Mouse (Mus musculus): ENCODE data around the gene Traf4. TPM values are rescaled to one million over a fixed set of nuclear protein-coding genes. Genes with fewer than 3 reads are reported as not detected.
A peak's percentile ranks its signal among the peaks of the same experiment; 100 is the strongest.

The Traf4 gene
- polyA plus RNA-seq, 1 experiment from 2014 or later = 79.7 TPM

DNA sequence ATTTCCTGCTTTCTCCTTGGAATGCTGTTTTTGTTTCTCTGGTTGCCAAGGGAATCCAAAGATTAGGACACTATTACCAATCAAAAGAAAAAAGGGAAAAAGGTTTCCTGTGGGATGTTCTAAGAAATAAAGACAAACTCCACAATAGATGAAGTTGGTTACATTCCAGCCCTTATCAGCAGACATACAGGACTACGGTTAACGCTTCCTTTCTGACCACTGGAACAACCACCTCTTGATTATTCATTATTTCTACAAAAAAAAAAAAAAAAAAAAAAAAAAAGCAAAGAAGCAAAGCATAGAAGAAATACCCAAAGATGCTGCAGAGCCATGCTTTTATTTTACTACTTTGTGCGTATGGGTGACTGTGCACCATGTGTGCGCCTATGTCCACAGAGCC, 42.6 kb downstream of the Traf4 start:
- H3K4me1 ChIP-seq (ENCODE audit: control insufficient read depth, insufficient read depth, low read length) = no peaks in the 10 kb centered on the region
- H3K9me3 ChIP-seq (ENCODE audit: control insufficient read depth, low read length) = no peaks in the 10 kb centered on the region
- no peak overlapping the region for H3K27ac ChIP-seq (ENCODE audit: low read depth, low read length)
- no peak overlapping the region for H3K4me2 ChIP-seq
- no peaks in the 10 kb centered on the region for H3K27me3 ChIP-seq (ENCODE audit: control insufficient read depth, insufficient read depth, low read length)
- H3K9ac ChIP-seq (ENCODE audit: low read length) = no peak overlapping the region
- ATAC-seq (ENCODE audit: low FRiP score) (no peak), DNase-seq (ENCODE audit: low spot score, missing footprints) (no peak)
- whole genome bisulfite sequencing = 95% methylated on average over 4 of the region's 4 CpGs
- H3K4me3 ChIP-seq (ENCODE audit: low read depth, low read length) = no peak overlapping the region
- H3K36me3 ChIP-seq (ENCODE audit: control insufficient read depth, insufficient read depth, low read length) = no peaks in the 10 kb centered on the region

DNA sequence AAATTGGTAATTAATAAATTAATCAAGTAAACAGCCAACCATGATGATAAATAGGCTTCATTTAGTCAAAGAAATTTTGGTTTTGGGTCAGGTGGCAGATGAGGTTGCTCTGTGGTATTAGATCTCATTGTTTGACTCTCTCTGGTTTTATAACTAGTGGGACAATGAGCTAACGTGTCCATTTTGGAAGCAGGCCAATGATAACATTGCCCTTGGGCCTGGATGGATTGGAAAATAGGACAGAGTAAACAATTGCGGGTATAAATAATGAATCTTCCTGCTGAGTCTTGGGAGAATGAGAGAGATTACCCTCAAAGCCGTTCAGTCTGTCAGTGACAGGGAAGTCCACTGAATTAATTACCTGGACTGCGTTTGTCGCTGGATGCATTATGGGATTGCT, 44.2 kb downstream of the Traf4 start:
- H3K9ac ChIP-seq (ENCODE audit: low read length) = no peak overlapping the region
- no peaks in the 10 kb centered on the region for H3K36me3 ChIP-seq (ENCODE audit: control insufficient read depth, insufficient read depth, low read length)
- WGBS = 73% methylated on average over 5 of the region's 5 CpGs
- peaks cover 1% of the 10 kb centered on the region; the same call in 1 of the 2 replicates for H3K4me1 ChIP-seq (ENCODE audit: control insufficient read depth, insufficient read depth, low read length)
- H3K4me3 ChIP-seq (ENCODE audit: low read depth, low read length) = no peak overlapping the region
- no peaks in the 10 kb centered on the region for H3K27me3 ChIP-seq (ENCODE audit: control insufficient read depth, insufficient read depth, low read length)
- DNase-seq (ENCODE audit: low spot score, missing footprints) (no peak), ATAC-seq (ENCODE audit: low FRiP score) (no peak)
- no peak overlapping the region for H3K27ac ChIP-seq (ENCODE audit: low read depth, low read length)
- no peak overlapping the region for H3K4me2 ChIP-seq
- H3K9me3 ChIP-seq (ENCODE audit: control insufficient read depth, low read length) = no peaks in the 10 kb centered on the region

DNA sequence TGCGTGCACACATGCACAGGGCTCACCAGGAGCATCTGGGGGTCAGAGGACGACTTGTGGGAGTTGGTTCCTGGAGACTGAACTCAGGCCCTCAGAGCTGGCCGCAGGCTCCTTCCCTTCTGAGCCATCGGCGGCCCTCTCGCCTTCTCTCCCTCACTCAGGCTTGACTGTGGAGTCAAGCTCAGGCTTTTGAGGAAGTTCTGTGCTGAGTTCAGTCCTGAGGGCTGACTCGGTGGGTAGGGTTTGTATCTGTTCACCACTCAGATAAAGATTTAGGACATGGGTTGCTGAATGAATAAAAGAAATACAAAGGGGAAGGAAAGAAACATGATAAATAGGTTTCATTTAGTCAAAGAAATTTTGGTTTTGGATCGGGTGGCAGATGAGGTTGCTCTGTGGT, 45.5 kb downstream of the Traf4 start:
- Histone ChIP-seq H3K4me2 (no peak overlapping the region), H3K4me1 (ENCODE audit: control insufficient read depth, insufficient read depth, low read length) (peaks cover 6% of the 10 kb centered on the region), H3K9me3 (ENCODE audit: control insufficient read depth, low read length) (no peaks in the 10 kb centered on the region), H3K27me3 (ENCODE audit: control insufficient read depth, insufficient read depth, low read length) (no peaks in the 10 kb centered on the region), H3K9ac (ENCODE audit: low read length) (no peak overlapping the region), H3K27ac (ENCODE audit: low read depth, low read length) (no peak overlapping the region), H3K4me3 (ENCODE audit: low read depth, low read length) (no peak overlapping the region), H3K36me3 (ENCODE audit: control insufficient read depth, insufficient read depth, low read length) (no peaks in the 10 kb centered on the region)
- WGBS = 86% methylated on average over 8 of the region's 8 CpGs
- DNase-seq (ENCODE audit: low spot score, missing footprints) = no peak
- ATAC-seq (ENCODE audit: low FRiP score) = no peak

DNA sequence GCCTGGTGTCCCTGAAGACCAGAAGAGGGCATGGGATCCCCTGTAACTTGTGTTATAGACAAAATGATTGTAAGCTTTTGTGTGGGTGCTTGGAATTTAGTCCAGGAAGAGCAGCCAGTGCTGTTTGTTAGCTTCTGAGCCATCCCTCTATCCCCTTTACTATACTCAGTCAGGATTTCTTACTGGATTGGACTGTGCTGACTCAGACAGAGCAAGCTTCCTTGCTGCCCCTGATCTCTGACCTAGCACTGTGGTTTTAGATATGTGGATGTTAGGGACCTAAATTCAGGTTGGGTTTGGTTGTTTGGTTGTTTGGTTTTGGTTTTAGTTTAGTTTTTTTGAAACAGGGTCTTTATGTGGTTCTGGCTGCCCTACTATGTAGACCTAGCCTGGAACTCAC, 46.9 kb downstream of the Traf4 start:
- ATAC-seq (ENCODE audit: low FRiP score) (no peak), DNase-seq (ENCODE audit: low spot score, missing footprints) (no peak)
- Histone ChIP-seq H3K4me1 (ENCODE audit: control insufficient read depth, insufficient read depth, low read length) (peaks cover 17% of the 10 kb centered on the region), H3K36me3 (ENCODE audit: control insufficient read depth, insufficient read depth, low read length) (no peaks in the 10 kb centered on the region), H3K9ac (ENCODE audit: low read length) (no peak overlapping the region), H3K4me2 (no peak overlapping the region), H3K9me3 (ENCODE audit: control insufficient read depth, low read length) (no peaks in the 10 kb centered on the region), H3K27ac (ENCODE audit: low read depth, low read length) (no peak overlapping the region), H3K4me3 (ENCODE audit: low read depth, low read length) (no peak overlapping the region), H3K27me3 (ENCODE audit: control insufficient read depth, insufficient read depth, low read length) (no peaks in the 10 kb centered on the region)

DNA sequence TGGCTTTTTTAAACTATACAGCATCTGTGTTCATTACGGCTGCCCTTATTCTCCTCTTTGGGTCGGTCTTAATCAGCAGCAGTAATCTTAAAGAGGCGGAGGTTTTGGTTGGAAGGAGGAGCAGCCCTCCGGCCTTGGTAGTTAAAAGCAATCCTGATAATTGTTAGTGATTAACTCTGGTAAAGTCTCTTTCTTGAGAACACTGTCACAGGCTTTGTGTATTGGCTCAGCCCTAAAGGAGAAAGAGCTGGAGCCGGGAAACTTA, 49.3 kb downstream of the Traf4 start:
- Histone ChIP-seq H3K4me1 (ENCODE audit: control insufficient read depth, insufficient read depth, low read length) (peaks cover 18% of the 10 kb centered on the region), H3K9me3 (ENCODE audit: control insufficient read depth, low read length) (no peaks in the 10 kb centered on the region), H3K9ac (ENCODE audit: low read length) (peak overlapping the region; percentile 66), H3K27me3 (ENCODE audit: control insufficient read depth, insufficient read depth, low read length) (no peaks in the 10 kb centered on the region), H3K36me3 (ENCODE audit: control insufficient read depth, insufficient read depth, low read length) (no peaks in the 10 kb centered on the region), H3K4me2 (peak overlapping the region; percentile 60), H3K27ac (ENCODE audit: low read depth, low read length) (peak overlapping the region; percentile 79), H3K4me3 (ENCODE audit: low read depth, low read length) (peak overlapping the region; percentile 51)
- ATAC-seq (ENCODE audit: low FRiP score) (no peak), DNase-seq (ENCODE audit: low spot score, missing footprints) (no peak)
- WGBS = 11% methylated on average over 5 of the region's 5 CpGs

DNA sequence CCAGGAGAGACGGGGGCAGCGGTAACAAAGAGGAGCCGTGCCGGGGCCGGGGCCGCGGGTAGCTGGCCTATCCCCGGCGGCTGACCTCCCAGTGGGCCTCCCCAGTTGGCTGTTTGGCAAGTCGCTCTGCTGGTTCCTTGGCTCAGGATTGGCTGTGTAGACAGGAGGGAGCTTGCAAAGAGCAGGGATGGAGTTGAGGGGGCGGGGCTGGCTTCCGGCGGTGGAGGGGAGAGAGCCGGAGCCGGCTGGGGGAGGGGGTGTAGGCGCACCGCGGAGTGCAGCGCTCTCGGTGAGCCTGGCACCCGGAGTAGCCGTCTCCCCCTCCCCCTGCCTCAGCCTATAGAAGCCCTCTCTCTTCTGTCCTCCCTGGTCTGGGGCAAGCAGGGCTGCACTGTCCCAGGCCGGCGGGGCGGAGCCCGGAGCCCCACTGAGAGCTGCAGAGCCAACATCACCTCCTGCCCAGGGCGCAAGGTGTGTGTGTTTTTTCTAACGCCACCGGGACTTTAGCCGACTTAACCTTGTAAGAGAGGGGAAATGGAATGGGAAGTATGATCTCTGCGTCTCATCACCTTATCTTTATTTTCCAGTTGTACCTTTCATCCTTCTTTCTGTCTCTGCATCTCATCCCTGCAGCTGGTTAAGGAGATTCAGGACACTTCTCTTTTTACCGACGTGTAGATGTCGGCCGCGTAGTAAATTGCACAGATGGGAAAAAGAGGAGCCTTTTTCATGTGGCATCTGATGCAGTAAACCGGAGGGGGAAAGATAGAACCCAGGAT, 49.8 kb downstream of the Traf4 start:
- H3K27me3 ChIP-seq (ENCODE audit: control insufficient read depth, insufficient read depth, low read length) = no peaks in the 10 kb centered on the region
- WGBS = under 1% methylated on average over 36 of the region's 37 CpGs
- H3K4me2 ChIP-seq = peak overlapping the region; percentile 60
- no peaks in the 10 kb centered on the region for H3K9me3 ChIP-seq (ENCODE audit: control insufficient read depth, low read length)
- ATAC-seq (ENCODE audit: low FRiP score) = peak; percentile 100
- H3K27ac ChIP-seq (ENCODE audit: low read depth, low read length) = peak overlapping the region; percentile 79
- H3K36me3 ChIP-seq (ENCODE audit: control insufficient read depth, insufficient read depth, low read length) = no peaks in the 10 kb centered on the region
- peak; percentile 99 for DNase-seq (ENCODE audit: low spot score, missing footprints)
- peak overlapping the region; percentile 79 for H3K9ac ChIP-seq (ENCODE audit: low read length)
- peak overlapping the region; percentile 51 for H3K4me3 ChIP-seq (ENCODE audit: low read depth, low read length)
- peaks cover 18% of the 10 kb centered on the region for H3K4me1 ChIP-seq (ENCODE audit: control insufficient read depth, insufficient read depth, low read length)

DNA sequence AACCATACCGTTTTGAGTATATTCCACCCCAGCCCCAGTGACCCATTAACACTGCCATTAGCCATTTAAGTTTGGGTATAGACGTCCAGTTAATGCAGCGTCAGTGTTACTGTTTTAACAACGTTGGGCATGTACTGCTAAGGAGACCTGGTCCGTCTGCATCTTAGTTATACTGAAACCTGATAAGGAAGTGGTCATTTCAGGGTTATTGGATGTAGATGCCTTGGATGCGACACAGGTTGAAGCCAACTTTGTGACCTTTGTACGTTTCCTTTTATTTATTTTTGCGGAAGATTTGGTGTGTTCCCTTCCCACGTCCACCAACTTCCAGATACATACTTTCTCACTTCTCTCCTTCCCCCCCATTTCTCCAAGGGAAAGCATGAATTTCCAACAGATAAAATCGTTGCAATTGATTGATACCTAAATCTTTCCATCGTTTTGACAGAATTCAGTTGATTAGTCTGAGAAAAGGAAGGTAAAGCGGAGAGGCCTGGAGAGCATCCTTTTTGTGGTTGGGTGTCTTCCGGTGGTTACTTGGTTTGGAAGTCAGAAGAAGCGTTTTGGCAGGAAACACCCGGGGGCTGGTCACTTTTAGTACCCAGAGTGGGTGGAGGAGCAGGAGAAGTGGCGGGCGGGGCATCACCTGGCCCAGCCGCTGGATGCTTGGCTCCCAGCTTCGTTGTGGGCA, 50.6 kb downstream of the Traf4 start:
- H3K27me3 ChIP-seq (ENCODE audit: control insufficient read depth, insufficient read depth, low read length) = no peaks in the 10 kb centered on the region
- H3K4me3 ChIP-seq (ENCODE audit: low read depth, low read length) = peak overlapping the region; percentile 51
- peak overlapping the region; percentile 79 for H3K9ac ChIP-seq (ENCODE audit: low read length)
- DNase-seq (ENCODE audit: low spot score, missing footprints) (no peak), ATAC-seq (ENCODE audit: low FRiP score) (no peak)
- peaks cover 18% of the 10 kb centered on the region for H3K4me1 ChIP-seq (ENCODE audit: control insufficient read depth, insufficient read depth, low read length)
- peak overlapping the region; percentile 60 for H3K4me2 ChIP-seq
- H3K27ac ChIP-seq (ENCODE audit: low read depth, low read length) = peak overlapping the region; percentile 77
- WGBS = 12% methylated on average over 19 of the region's 19 CpGs
- H3K36me3 ChIP-seq (ENCODE audit: control insufficient read depth, insufficient read depth, low read length) = no peaks in the 10 kb centered on the region
- no peaks in the 10 kb centered on the region for H3K9me3 ChIP-seq (ENCODE audit: control insufficient read depth, low read length)

DNA sequence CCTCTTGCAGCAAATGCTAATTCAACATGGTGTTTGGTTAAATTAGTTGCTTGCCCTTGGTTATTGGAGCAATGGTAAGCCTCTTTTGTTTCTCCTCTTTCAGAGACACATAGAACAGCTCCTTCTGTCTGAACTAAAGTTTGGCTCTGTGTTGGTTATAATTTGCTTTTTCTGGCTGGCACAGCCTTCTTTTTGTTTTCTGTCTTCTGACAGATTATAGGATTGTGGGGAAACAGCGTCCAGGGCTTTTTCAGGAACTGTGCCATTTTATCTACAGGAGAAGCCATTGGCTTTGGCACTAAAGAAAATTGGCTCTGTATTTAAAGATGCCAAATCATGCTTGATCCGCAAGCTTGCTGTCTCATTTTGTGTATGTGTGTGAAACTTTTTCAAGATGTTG, 51.8 kb downstream of the Traf4 start:
- no peak overlapping the region for H3K4me2 ChIP-seq
- no peak for ATAC-seq (ENCODE audit: low FRiP score)

More for the DNA sequence above, 51.8 kb downstream of the Traf4 start:
- Histone ChIP-seq H3K9ac (ENCODE audit: low read length) (no peak overlapping the region), H3K4me3 (ENCODE audit: low read depth, low read length) (no peak overlapping the region), H3K4me1 (ENCODE audit: control insufficient read depth, insufficient read depth, low read length) (peaks cover 18% of the 10 kb centered on the region), H3K27ac (ENCODE audit: low read depth, low read length) (no peak overlapping the region), H3K9me3 (ENCODE audit: control insufficient read depth, low read length) (no peaks in the 10 kb centered on the region), H3K27me3 (ENCODE audit: control insufficient read depth, insufficient read depth, low read length) (no peaks in the 10 kb centered on the region), H3K36me3 (ENCODE audit: control insufficient read depth, insufficient read depth, low read length) (no peaks in the 10 kb centered on the region)
- DNase-seq (ENCODE audit: low spot score, missing footprints) = no peak
- WGBS = 81% methylated on average over 2 of the region's 2 CpGs
